Mouse (Mus musculus) liver, embryonic 14.5 days (tissue): ENCODE measurements around the gene Ankrd60. TPM values are rescaled to one million over a fixed set of nuclear protein-coding genes. Genes with fewer than 3 reads are reported as not detected.
A peak's percentile ranks its signal among the peaks of the same experiment; 100 is the strongest.

Experiments
- ATAC-seq: fragments of 200-750 bp; cut with Nextera tagmentation; 2 replicates; pipeline ENCODE4 v1.8.0; 2017; ENCODE audit warnings: moderate number of reproducible peaks, mild to moderate bottlenecking, moderate library complexity; ENCODE audit not compliant: insufficient read depth
- DNase-seq, 3 experiments: peaks; one replicate each; pipeline ENCODE4 v3.0.0-alpha.2; 2012 to 2013; ENCODE audit warnings: low read depth in 3 of 3, low spot score in 3 of 3
- H3K27ac ChIP-seq: fragments of 300-500 bp; sonication (generic); 2 replicates; pipeline ENCODE4 v1.5.1; 2014; ENCODE audit warnings: moderate library complexity, mild to moderate bottlenecking, control low read depth, inconsistent platforms
- H3K27me3 ChIP-seq: fragments of 300-500 bp; sonication (generic); 2 replicates; pipeline ENCODE4 v1.6.1; 2014; ENCODE audit warnings: mild to moderate bottlenecking, low read length, moderate library complexity; ENCODE audit not compliant: control insufficient read depth, insufficient read depth
- H3K36me3 ChIP-seq: fragments of 300-500 bp; sonication (generic); replicated peaks from 2 replicates; pipeline ENCODE4 v1.6.1; 2014; ENCODE audit warnings: low read depth; ENCODE audit not compliant: control insufficient read depth, insufficient read depth
- H3K4me1 ChIP-seq, 2 experiments: fragments of 200-500 bp in 1 of 2; fragments of 300-500 bp in 1 of 2; sonication (generic) in 1 of 2; replicated peaks; 2 replicates each; pipeline ENCODE4 v1.6.1; 2012 to 2014; ENCODE audit warnings: antibody characterized with exemption in 1 of 2, inconsistent platforms in 1 of 2, low read length in 1 of 2; ENCODE audit not compliant: control insufficient read depth in 2 of 2, insufficient read depth in 2 of 2
- H3K4me2 ChIP-seq: fragments of 300-500 bp; sonication (generic); 2 replicates; pipeline ENCODE4 v1.6.1; 2014; ENCODE audit warnings: low read depth, mild to moderate bottlenecking, control low read depth, moderate library complexity
- H3K4me3 ChIP-seq, 2 experiments: fragments of 200-500 bp in 1 of 2; fragments of 300-500 bp in 1 of 2; sonication (generic) in 1 of 2; 2 replicates each; pipeline ENCODE4 v1.5.1; 2012 to 2014; ENCODE audit warnings: low read depth in 2 of 2, low read length in 2 of 2, mild to moderate bottlenecking in 2 of 2, control low read depth in 1 of 2, inconsistent platforms in 1 of 2, moderate library complexity in 1 of 2; ENCODE audit not compliant: insufficient read depth in 1 of 2
- H3K9ac ChIP-seq: fragments of 300-500 bp; sonication (generic); replicated peaks from 2 replicates; pipeline ENCODE4 v1.6.1; 2014; ENCODE audit warnings: mild to moderate bottlenecking, control low read depth, moderate library complexity
- H3K9me3 ChIP-seq: fragments of 300-500 bp; sonication (generic); 2 replicates; pipeline ENCODE4 v1.6.1; 2016; ENCODE audit warnings: low read length, mixed read lengths; ENCODE audit not compliant: control insufficient read depth
- CTCF ChIP-seq: IDR thresholded peaks from 2 replicates; pipeline ENCODE4 v1.5.1; 2016; ENCODE audit warnings: antibody characterized with exemption, low read depth, control low read depth
- EP300 ChIP-seq: IDR thresholded peaks from 2 replicates; pipeline ENCODE4 v1.6.1; 2016; ENCODE audit warnings: antibody characterized with exemption, low read depth
- WGBS: fragments of 180-500 bp; shearing (Covaris S2); extraction: QIAGEN DNeasy Blood & Tissue Kit; methylation state at CpG from one replicate; pipeline ENCODE4 v1.1.7; 2014; ENCODE audit not compliant: insufficient replicate concordance; 5-methylcytosine and 5-hydroxymethylcytosine counted together
- polyA plus RNA-seq, 2 experiments: library from polyadenylated mRNA; depleted of rRNA in 1 of 2; stranded (reverse) in 1 of 2; unstranded in 1 of 2; fragments of >200 nt; fragmentation: Nextera tagmentation in 1 of 2; extraction: Ambion mirVana in 1 of 2; gene quantifications; 2 replicates each; pipeline versions ENCODE4 v1.2.1 to v1.2.3; 2012 to 2014

Ankrd60 gene
- polyA plus RNA-seq, 2 experiments, result not detected

DNA sequence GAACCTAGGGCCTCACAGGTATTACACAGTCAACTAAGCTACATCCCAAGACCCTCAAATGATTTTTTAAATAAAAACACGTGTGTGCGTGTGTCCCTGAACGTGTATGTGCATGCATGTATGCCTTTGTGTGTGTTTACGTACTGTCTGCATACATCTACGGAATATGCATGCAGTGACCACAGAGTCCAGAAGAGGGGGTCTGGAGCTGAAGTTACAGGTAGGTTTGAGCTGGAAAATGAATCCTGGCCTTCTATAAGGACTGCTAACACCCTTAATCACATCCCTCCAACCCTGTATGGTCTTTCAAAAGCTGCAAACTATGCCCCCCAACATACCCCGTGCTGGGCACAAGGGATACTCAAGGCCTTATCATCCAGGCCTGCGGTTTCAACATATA lies 14.8 kb downstream of the Ankrd60 start:
- Histone ChIP-seq H3K4me1 (no peaks in the 10 kb centered on the region), H3K9me3 (no peaks in the 10 kb centered on the region), H3K27me3 (no peaks in the 10 kb centered on the region), H3K36me3 (no peaks in the 10 kb centered on the region), H3K4me2 (no peak overlapping the region), H3K9ac (no peak overlapping the region), H3K27ac (no peak overlapping the region), H3K4me3 (no peak overlapping the region)
- ATAC-seq (no peak), DNase-seq (no peak)
- TF ChIP-seq EP300 (no peak), CTCF (no peak)
- WGBS, result 59% methylated on average over 7 of the region's 7 CpGs

DNA sequence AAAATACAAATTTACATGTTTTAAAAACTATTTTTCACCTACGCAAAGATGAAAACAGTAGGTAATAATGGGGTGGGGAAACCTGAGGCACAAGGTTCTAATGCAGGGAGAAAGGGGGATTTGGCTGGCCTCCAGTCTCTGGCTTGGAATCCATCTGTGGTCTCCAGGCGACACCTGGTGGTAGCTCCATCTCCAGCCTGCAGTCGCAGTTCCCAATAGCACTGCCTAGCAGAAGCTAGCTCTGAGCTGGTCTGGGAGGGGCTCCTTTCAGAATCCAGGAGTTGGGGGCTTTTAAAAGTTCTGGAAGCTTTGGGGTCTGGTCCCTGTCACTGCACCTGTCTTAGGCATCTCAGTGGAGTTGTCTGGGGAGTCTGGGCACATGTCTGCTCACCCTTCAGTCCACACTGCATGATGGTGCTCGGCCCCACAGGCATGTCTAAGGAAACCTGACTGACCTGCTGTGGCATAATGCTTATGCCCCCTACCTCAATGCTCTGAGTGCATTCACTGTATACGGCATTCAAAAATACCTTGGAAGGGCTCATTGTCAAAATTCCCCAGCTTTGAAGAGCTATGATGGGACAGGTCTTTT lies 16.2 kb downstream of the Ankrd60 start:
- no peaks in the 10 kb centered on the region for H3K36me3 ChIP-seq
- H3K4me1 ChIP-seq, result no peaks in the 10 kb centered on the region
- peak; percentile 74 for TF ChIP-seq CTCF
- TF ChIP-seq EP300, result no peak
- no peak overlapping the region for H3K4me3 ChIP-seq
- no peak overlapping the region for H3K9ac ChIP-seq
- no peaks in the 10 kb centered on the region for H3K9me3 ChIP-seq
- H3K27me3 ChIP-seq, result no peaks in the 10 kb centered on the region
- WGBS, result 30% methylated on average over 5 of the region's 5 CpGs
- H3K4me2 ChIP-seq, result no peak overlapping the region
- no peak overlapping the region for H3K27ac ChIP-seq
- ATAC-seq (no peak), DNase-seq (no peak)

GRCm38 (mm10) chr2:173558754-173559396 lies 19.3 kb downstream of the Ankrd60 start:
- Histone ChIP-seq H3K36me3 (no peaks in the 10 kb centered on the region), H3K4me1 (no peaks in the 10 kb centered on the region), H3K4me3 (no peak overlapping the region), H3K9ac (no peak overlapping the region), H3K4me2 (no peak overlapping the region), H3K9me3 (no peaks in the 10 kb centered on the region), H3K27me3 (no peaks in the 10 kb centered on the region), H3K27ac (no peak overlapping the region)
- WGBS, result 50% methylated on average over 12 of the region's 12 CpGs
- ATAC-seq, result no peak
- no peak for DNase-seq
- TF ChIP-seq CTCF, result no peak
- TF ChIP-seq EP300, result no peak

- Histone ChIP-seq H3K9me3 (no peaks in the 10 kb centered on the region), H3K36me3 (no peaks in the 10 kb centered on the region), H3K4me2 (no peak overlapping the region), H3K9ac (no peak overlapping the region), H3K4me1 (no peaks in the 10 kb centered on the region), H3K4me3 (no peak overlapping the region), H3K27me3 (no peaks in the 10 kb centered on the region), H3K27ac (no peak overlapping the region)
- peak; percentile 45; the same call in 1 of the 2 replicates for ATAC-seq
- peak in 2 of 3 experiments; percentile 9 to 14 for DNase-seq
- 27% methylated on average over 9 of the region's 9 CpGs for WGBS
- TF ChIP-seq CTCF, result peak; percentile 74
- no peak for TF ChIP-seq EP300
Observed at GRCm38 (mm10) chr2:173553863-173554262, 24.3 kb downstream of the Ankrd60 start.

- H3K27me3 ChIP-seq, result no peaks in the 10 kb centered on the region
- H3K27ac ChIP-seq, result no peak overlapping the region
- TF ChIP-seq CTCF (no peak), EP300 (no peak)
- ATAC-seq (no peak), DNase-seq (no peak)
- no peaks in the 10 kb centered on the region for H3K36me3 ChIP-seq
- 49% methylated on average over 6 of the region's 6 CpGs for WGBS
- H3K4me3 ChIP-seq, result no peak overlapping the region
- no peaks in the 10 kb centered on the region for H3K9me3 ChIP-seq
- H3K4me2 ChIP-seq, result no peak overlapping the region
- no peaks in the 10 kb centered on the region for H3K4me1 ChIP-seq
- no peak overlapping the region for H3K9ac ChIP-seq
Observed at GRCm38 (mm10) chr2:173550681-173551080, 27.5 kb downstream of the Ankrd60 start.
